Mouse (Mus musculus): ENCODE measurements around the gene Gale.

DNA sequence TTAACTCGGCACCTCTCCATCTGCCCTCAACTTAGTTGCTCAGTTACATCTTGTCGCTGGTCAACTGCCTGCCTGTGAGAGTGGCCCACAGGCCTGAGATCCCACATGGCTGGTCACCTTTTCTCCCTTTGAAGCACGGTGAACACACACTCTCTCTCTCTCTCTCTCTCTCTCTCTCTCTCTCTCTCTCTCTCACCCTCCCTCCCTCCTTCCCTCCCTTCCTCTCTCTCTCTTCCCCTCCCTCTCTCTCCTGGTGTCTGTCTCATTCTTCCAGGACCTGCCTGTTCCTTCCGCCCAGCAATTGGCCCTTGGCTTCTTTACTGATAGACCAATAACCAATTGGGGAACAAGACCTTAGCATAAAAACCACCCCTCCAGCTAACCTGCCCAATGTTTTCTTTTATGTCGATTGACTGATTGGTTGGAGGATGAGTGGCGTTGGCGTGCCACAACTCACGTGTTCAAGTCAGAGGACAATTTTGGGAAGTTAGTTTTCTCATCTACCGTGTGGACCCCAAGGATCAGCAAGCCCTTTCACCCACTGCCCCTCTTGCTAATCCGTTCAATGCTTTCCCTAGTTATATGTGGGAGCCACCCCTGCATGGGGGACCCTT, 37.2 kb upstream of the Gale start:
- TF ChIP-seq CTCF (IDR thresholded peaks at IDR 0.05; ENCODE audit: low read depth) (no peak), EP300 (IDR thresholded peaks at IDR 0.05; ENCODE audit: low read depth) (no peak)
